Mouse (Mus musculus) MEL (cell line): ENCODE results near the gene Rbfox2. TPM values are rescaled to one million over a fixed set of nuclear protein-coding genes. Genes with fewer than 3 reads are reported as not detected.

Experiments used
- DNase-seq: peaks from one replicate; pipeline ENCODE4 v3.0.0; 2011; ENCODE audit warnings: low read depth, low spot score
- H3K27ac ChIP-seq: 2 replicates; pipeline ENCODE4 v1.5.1; 2012; ENCODE audit warnings: low read depth, mild to moderate bottlenecking, control low read depth, low read length, moderate library complexity; ENCODE audit not compliant: control insufficient read depth
- H3K27me3 ChIP-seq, 2 experiments: fragments of 150-350 bp in 1 of 2; sonication (generic) in 1 of 2; 2 replicates each; pipeline ENCODE4 v1.6.1; 2012; ENCODE audit warnings: low read length in 2 of 2, mild to moderate bottlenecking in 2 of 2, improper control_type of control experiment in 1 of 2, moderate library complexity in 1 of 2; ENCODE audit not compliant: insufficient read depth in 2 of 2, control insufficient read depth in 1 of 2
- H3K36me3 ChIP-seq, 2 experiments: 2 replicates each; pipeline ENCODE4 v1.6.1; 2012 to 2014; ENCODE audit warnings: low read length in 2 of 2, improper control_type of control experiment in 1 of 2, inconsistent platforms in 1 of 2, mild to moderate bottlenecking in 1 of 2; ENCODE audit not compliant: insufficient read depth in 2 of 2, control insufficient read depth in 1 of 2
- H3K4me1 ChIP-seq, 2 experiments: fragments of 150-350 bp in 1 of 2; sonication (generic) in 1 of 2; 2 replicates each; pipeline ENCODE4 v1.6.1; 2012; ENCODE audit warnings: low read length in 2 of 2, improper control_type of control experiment in 1 of 2, mild to moderate bottlenecking in 1 of 2; ENCODE audit not compliant: insufficient read depth in 2 of 2, control insufficient read depth in 1 of 2
- H3K4me3 ChIP-seq, 2 experiments: fragments of 150-350 bp in 1 of 2; sonication (generic) in 1 of 2; 2 replicates each; pipeline ENCODE4 v1.5.1; 2012; ENCODE audit warnings: low read depth in 2 of 2, low read length in 2 of 2, mild to moderate bottlenecking in 2 of 2, moderate library complexity in 2 of 2, control low read depth in 1 of 2, improper control_type of control experiment in 1 of 2; ENCODE audit not compliant: control insufficient read depth in 1 of 2, insufficient read depth in 1 of 2
- H3K79me2 ChIP-seq: 2 replicates; pipeline ENCODE4 v1.6.1; 2012; ENCODE audit warnings: mild to moderate bottlenecking, low read length, moderate library complexity; ENCODE audit not compliant: control insufficient read depth, poor library complexity, insufficient read depth
- H3K9ac ChIP-seq: 2 replicates; pipeline ENCODE4 v1.6.1; 2012; ENCODE audit warnings: low read depth, mild to moderate bottlenecking, control low read depth, low read length, moderate library complexity; ENCODE audit not compliant: control insufficient read depth, poor library complexity, severe bottlenecking
- H3K9me3 ChIP-seq: fragments of 150-350 bp; sonication (generic); replicated peaks from 2 replicates; pipeline ENCODE4 v1.6.1; 2012; ENCODE audit warnings: mild to moderate bottlenecking, low read length, improper control_type of control experiment, moderate library complexity; ENCODE audit not compliant: insufficient read depth
- BHLHE40 ChIP-seq: IDR thresholded peaks from 2 replicates; pipeline ENCODE4 v1.6.1; 2012; ENCODE audit warnings: low read depth, mild to moderate bottlenecking, inconsistent platforms, low read length, improper control_type of control experiment, borderline replicate concordance
- CHD1 ChIP-seq: IDR thresholded peaks from 2 replicates; pipeline ENCODE4 v1.6.1; 2012; ENCODE audit warnings: low read depth, mild to moderate bottlenecking, inconsistent platforms, low read length, improper control_type of control experiment
- CTCF ChIP-seq, 3 experiments: IDR thresholded peaks in 2 of 3; conservative IDR thresholded peaks in 1 of 3; 2 replicates each; pipeline ENCODE4 v1.5.1; 2011 to 2012; ENCODE audit warnings: low read length in 3 of 3, low read depth in 2 of 3, mild to moderate bottlenecking in 2 of 3, improper control_type of control experiment in 1 of 3, inconsistent platforms in 1 of 3, mixed read lengths in 1 of 3, moderate library complexity in 1 of 3; ENCODE audit not compliant: control insufficient read depth in 1 of 3, insufficient read depth in 1 of 3, poor library complexity in 1 of 3, severe bottlenecking in 1 of 3
- E2F4 ChIP-seq: IDR thresholded peaks from 2 replicates; pipeline ENCODE4 v1.6.1; 2011; ENCODE audit warnings: low read depth, low read length, improper control_type of control experiment, borderline replicate concordance
- ETS1 ChIP-seq: IDR thresholded peaks from 2 replicates; pipeline ENCODE4 v1.6.1; 2012; ENCODE audit warnings: low read depth, mild to moderate bottlenecking, inconsistent platforms, low read length, improper control_type of control experiment, moderate library complexity
- GABPA ChIP-seq: IDR thresholded peaks from 2 replicates; pipeline ENCODE4 v1.6.1; 2012; ENCODE audit warnings: low read depth, mild to moderate bottlenecking, inconsistent platforms, low read length, improper control_type of control experiment, moderate library complexity
- GATA1 ChIP-seq: IDR thresholded peaks from 2 replicates; pipeline ENCODE4 v1.6.1; 2011; ENCODE audit warnings: low read depth, low read length, improper control_type of control experiment
- HCFC1 ChIP-seq: IDR thresholded peaks from 2 replicates; pipeline ENCODE4 v1.6.1; 2012; ENCODE audit warnings: low read depth, mild to moderate bottlenecking, inconsistent platforms, low read length, improper control_type of control experiment, moderate library complexity
- JUND ChIP-seq: IDR thresholded peaks from 2 replicates; pipeline ENCODE4 v1.6.1; 2011; ENCODE audit warnings: low read depth, mild to moderate bottlenecking, improper control_type of control experiment, low read length
- KAT2A ChIP-seq: conservative IDR thresholded peaks from 2 replicates; pipeline ENCODE4 v1.6.1; 2012; ENCODE audit warnings: low read depth, low read length, improper control_type of control experiment, inconsistent platforms
- MAX ChIP-seq: IDR thresholded peaks from 2 replicates; pipeline ENCODE4 v1.6.1; 2011; ENCODE audit warnings: low read length, improper control_type of control experiment
- MEF2A ChIP-seq: IDR thresholded peaks from 2 replicates; pipeline ENCODE4 v1.6.1; 2014; ENCODE audit warnings: low read depth, mild to moderate bottlenecking, inconsistent platforms, low read length, improper control_type of control experiment; ENCODE audit not compliant: poor library complexity, insufficient replicate concordance, severe bottlenecking; ENCODE audit errors: extremely low read depth
- MYB ChIP-seq: IDR thresholded peaks from 2 replicates; pipeline ENCODE4 v1.6.1; 2011; ENCODE audit warnings: mild to moderate bottlenecking, low read depth, low read length, improper control_type of control experiment
- MYC ChIP-seq: IDR thresholded peaks from 2 replicates; pipeline ENCODE4 v1.6.1; 2011; ENCODE audit warnings: low read depth, mild to moderate bottlenecking, low read length, improper control_type of control experiment, moderate library complexity
- NELFE ChIP-seq: IDR thresholded peaks from 2 replicates; pipeline ENCODE4 v1.6.1; 2011; ENCODE audit warnings: low read depth, low read length, improper control_type of control experiment
- NRF1 ChIP-seq: IDR thresholded peaks from 2 replicates; pipeline ENCODE4 v1.6.1; 2014; ENCODE audit warnings: low read depth, mild to moderate bottlenecking, inconsistent platforms, low read length, improper control_type of control experiment, moderate library complexity; ENCODE audit not compliant: poor library complexity, insufficient read depth, severe bottlenecking
- POLR2AphosphoS2 ChIP-seq: IDR thresholded peaks from 2 replicates; pipeline ENCODE4 v1.6.1; 2011; ENCODE audit warnings: low read length, improper control_type of control experiment
- POLR2AphosphoS5 ChIP-seq: IDR thresholded peaks from 2 replicates; pipeline ENCODE4 v1.6.1; 2012; ENCODE audit warnings: low read depth, borderline replicate concordance, mild to moderate bottlenecking, inconsistent platforms, low read length, moderate library complexity, mixed read lengths
- RCOR1 ChIP-seq: IDR thresholded peaks from 2 replicates; pipeline ENCODE4 v1.6.1; 2012; ENCODE audit warnings: low read depth, mild to moderate bottlenecking, inconsistent platforms, low read length, improper control_type of control experiment
- SIN3A ChIP-seq: IDR thresholded peaks from 2 replicates; pipeline ENCODE4 v1.6.1; 2012; ENCODE audit warnings: low read length, improper control_type of control experiment, inconsistent platforms
- TBP ChIP-seq: IDR thresholded peaks from 2 replicates; pipeline ENCODE4 v1.8.0; 2011; ENCODE audit warnings: low read depth, low read length, improper control_type of control experiment
- TCF12 ChIP-seq: IDR thresholded peaks from 2 replicates; pipeline ENCODE4 v1.6.1; 2014; ENCODE audit warnings: low read depth, mild to moderate bottlenecking, inconsistent platforms, low read length, improper control_type of control experiment, moderate library complexity
- UBTF ChIP-seq: IDR thresholded peaks from 2 replicates; pipeline ENCODE4 v1.6.1; 2012; ENCODE audit warnings: low read depth, mild to moderate bottlenecking, inconsistent platforms, low read length, improper control_type of control experiment, moderate library complexity, borderline replicate concordance; ENCODE audit not compliant: insufficient read depth
- USF2 ChIP-seq, 2 experiments: IDR thresholded peaks; 2 replicates each; pipeline ENCODE4 v1.6.1; 2011 to 2012; ENCODE audit warnings: improper control_type of control experiment in 2 of 2, low read length in 2 of 2, borderline replicate concordance in 1 of 2, inconsistent platforms in 1 of 2, low read depth in 1 of 2, mild to moderate bottlenecking in 1 of 2; ENCODE audit not compliant: insufficient read depth in 1 of 2
- ZC3H11A ChIP-seq: IDR thresholded peaks from 2 replicates; pipeline ENCODE4 v1.6.1; 2012; ENCODE audit warnings: low read depth, mild to moderate bottlenecking, inconsistent platforms, low read length, improper control_type of control experiment
- ZMIZ1 ChIP-seq: IDR thresholded peaks from 2 replicates; pipeline ENCODE4 v1.6.1; 2012; ENCODE audit warnings: low read depth, mild to moderate bottlenecking, inconsistent platforms, low read length, improper control_type of control experiment, moderate library complexity
- polyA plus RNA-seq, 2 experiments: library from polyadenylated mRNA; stranded (reverse) in 1 of 2; unstranded in 1 of 2; fragments of >175 nt in 1 of 2; fragments of >200 nt in 1 of 2; gene quantifications; 2 replicates each; pipeline versions ENCODE4 v1.2.1 to v1.2.4; 2012; ENCODE audit warnings: low replicate concordance in 2 of 2, low read depth in 1 of 2; ENCODE audit not compliant: insufficient read length in 2 of 2, insufficient read depth in 1 of 2, missing spikeins in 1 of 2
- total RNA-seq: library from RNA; depleted of rRNA; stranded (reverse); fragments of 300-350 nt; gene quantifications from 2 replicates; pipeline ENCODE4 v1.2.3, GENCODE M21; 2012

Rbfox2 gene
- total and polyA plus RNA-seq, 3 experiments, result 3.4 to 6.0 TPM; not detected in 1

GRCm38 (mm10) chr15:77276300-77276699 lies 30.5 kb downstream of the Rbfox2 start:
- Histone ChIP-seq H3K4me1 (no peaks in the 10 kb centered on the region), H3K9me3 (no peaks in the 10 kb centered on the region)
- no peak for DNase-seq

GRCm38 (mm10) chr15:77275572-77275971 lies 31.2 kb downstream of the Rbfox2 start:
- H3K4me1 ChIP-seq, result no peaks in the 10 kb centered on the region
- H3K79me2 ChIP-seq, result no peaks in the 10 kb centered on the region
- no peaks in the 10 kb centered on the region for H3K27me3 ChIP-seq
- no peak for TF ChIP-seq CTCF (IDR thresholded peaks at IDR 0.05 in 2 of 3, conservative IDR thresholded peaks at IDR 0.05 in 1 of 3; ENCODE audit: control insufficient read depth in 1 of 3, insufficient read depth in 1 of 3, low read depth in 2 of 3, low read length in 3 of 3, poor library complexity in 1 of 3, severe bottlenecking in 1 of 3)
- TF ChIP-seq GATA1, result no peak
- TF ChIP-seq MAX, result no peak
- no peak for TF ChIP-seq ETS1
- no peak for TF ChIP-seq SIN3A
- H3K27ac ChIP-seq, result no peak overlapping the region
- no peak overlapping the region for H3K9ac ChIP-seq
- DNase-seq, result no peak
- no peaks in the 10 kb centered on the region for H3K9me3 ChIP-seq
- no peaks in the 10 kb centered on the region for H3K36me3 ChIP-seq
- H3K4me3 ChIP-seq, result no peak overlapping the region

More at GRCm38 (mm10) chr15:77276300-77276699, 30.5 kb downstream of the Rbfox2 start:
- TF ChIP-seq MAX (no peak), POLR2AphosphoS5 (no peak), MYB (no peak), BHLHE40 (no peak), NELFE (no peak), ETS1 (no peak), POLR2AphosphoS2 (no peak), HCFC1 (no peak), ZC3H11A (no peak), NRF1 (no peak)
- Histone ChIP-seq H3K4me3 (no peak overlapping the region), H3K27ac (no peak overlapping the region), H3K36me3 (no peaks in the 10 kb centered on the region), H3K9ac (no peak overlapping the region), H3K79me2 (no peaks in the 10 kb centered on the region), H3K27me3 (no peaks in the 10 kb centered on the region)

- Histone ChIP-seq H3K36me3 (no peaks in the 10 kb centered on the region), H3K27ac (no peak overlapping the region), H3K4me1 (no peaks in the 10 kb centered on the region), H3K4me3 (no peak overlapping the region), H3K9ac (no peak overlapping the region), H3K79me2 (no peaks in the 10 kb centered on the region), H3K27me3 (no peaks in the 10 kb centered on the region), H3K9me3 (no peaks in the 10 kb centered on the region)
- no peak for DNase-seq
- TF ChIP-seq JUND, result no peak
- TF ChIP-seq MYC, result no peak
- TF ChIP-seq TCF12, result no peak
- no peak for TF ChIP-seq MEF2A
- no peak for TF ChIP-seq TBP
- no peak for TF ChIP-seq E2F4
- no peak for TF ChIP-seq MAX
- TF ChIP-seq GABPA, result no peak
- TF ChIP-seq MYB, result no peak
- TF ChIP-seq CHD1, result no peak
- no peak for TF ChIP-seq RCOR1
- TF ChIP-seq USF2 (IDR thresholded peaks at IDR 0.05; ENCODE audit: borderline replicate concordance in 1 of 2, insufficient read depth in 1 of 2, low read depth in 1 of 2, low read length in 2 of 2), result no peak
- no peak for TF ChIP-seq UBTF
- no peak for TF ChIP-seq POLR2AphosphoS5
- no peak for TF ChIP-seq ZMIZ1
- no peak for TF ChIP-seq KAT2A
Observed at GRCm38 (mm10) chr15:77273947-77274346, 32.9 kb downstream of the Rbfox2 start.
